Mouse (Mus musculus) T-cell, adult 2 months (primary cell): ENCODE results near the gene Ptgir.
A peak's percentile ranks its signal among the peaks of the same experiment; 100 is the strongest.
"Not testable (repeated sequence)": the region's sequence is repeated elsewhere in the genome, so short reads cannot be mapped to it uniquely, and the experiment has no call there.

ENCODE experiments used
- DNase-seq: peaks from one replicate; pipeline ENCODE4 v3.0.0; 2022; ENCODE audit warnings: low spot score

Ptgir gene

GRCm38 (mm10) chr7:16940292-16940691, 34.0 kb downstream of the Ptgir start:
- no peak for DNase-seq

DNA sequence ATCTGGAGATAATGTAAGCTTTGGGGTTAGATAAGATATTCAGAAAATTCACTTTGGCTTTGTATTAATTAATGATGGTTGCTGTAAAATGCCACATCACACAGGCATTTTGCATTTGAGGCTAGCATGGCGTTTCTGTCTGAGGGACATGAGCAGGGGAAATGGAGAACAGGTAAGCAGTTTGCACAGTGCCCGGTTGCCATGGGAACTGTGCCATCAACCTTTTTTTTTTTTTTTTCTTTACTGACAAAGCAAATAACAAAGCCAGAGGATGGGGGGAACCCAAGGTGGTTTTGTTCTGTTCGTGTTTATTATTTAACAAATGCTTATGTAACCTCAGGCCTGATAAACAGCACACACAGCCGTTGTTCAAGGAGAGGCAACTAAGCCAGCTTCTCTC, 36.6 kb downstream of the Ptgir start:
- DNase-seq, result no peak

DNA sequence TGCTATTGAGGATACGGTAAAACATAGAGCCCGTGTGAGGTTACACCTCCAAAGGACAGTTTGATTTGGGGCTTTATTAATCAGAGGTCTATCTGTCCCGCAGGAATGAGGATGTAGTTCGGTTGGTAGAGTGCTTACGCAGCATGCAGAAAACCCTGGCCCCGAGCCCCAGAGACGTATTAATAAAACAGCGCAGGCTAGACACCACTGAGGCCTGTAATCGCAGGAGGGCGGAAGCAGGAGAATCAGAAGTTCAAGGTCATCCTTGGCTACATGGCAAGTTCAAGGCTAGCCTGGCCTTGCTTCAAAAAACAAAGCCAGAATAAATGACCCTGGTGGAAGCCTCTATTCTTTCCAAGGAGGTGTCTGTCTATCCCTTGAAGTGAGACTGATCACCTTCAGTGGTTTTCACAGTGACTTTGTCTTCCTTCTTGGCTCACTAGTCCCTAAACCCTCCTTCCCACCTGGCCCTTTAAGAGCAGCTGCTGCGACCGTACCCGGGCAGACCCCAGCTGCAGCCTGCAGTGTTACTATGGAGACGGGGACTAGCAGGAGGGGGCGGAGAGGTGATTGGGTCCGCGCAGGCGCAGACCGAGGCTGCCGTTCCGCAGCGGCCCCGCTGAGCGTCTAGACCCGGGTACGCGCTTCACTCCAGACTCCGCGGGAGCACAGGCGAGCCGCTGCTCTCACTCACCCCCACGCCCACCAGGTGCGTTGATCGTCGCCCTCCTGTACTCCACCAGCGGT, 37.9 kb downstream of the Ptgir start, which contains the start of gene Pnmal2:
TSS of gene Pnmal2 (plus strand) at position 622 of the 747 bp plus-strand sequence.
- DNase-seq, result peak; percentile 70

- DNase-seq, result no peak
These were observed 38.6 kb downstream of the Ptgir start for GRCm38 (mm10) chr7:16944808-16945315.

- no peak for DNase-seq
These were observed 39.1 kb downstream of the Ptgir start for GRCm38 (mm10) chr7:16945419-16945818.

- DNase-seq, result peak; percentile 5
These were observed 40.4 kb downstream of the Ptgir start for GRCm38 (mm10) chr7:16946441-16947348.

DNA sequence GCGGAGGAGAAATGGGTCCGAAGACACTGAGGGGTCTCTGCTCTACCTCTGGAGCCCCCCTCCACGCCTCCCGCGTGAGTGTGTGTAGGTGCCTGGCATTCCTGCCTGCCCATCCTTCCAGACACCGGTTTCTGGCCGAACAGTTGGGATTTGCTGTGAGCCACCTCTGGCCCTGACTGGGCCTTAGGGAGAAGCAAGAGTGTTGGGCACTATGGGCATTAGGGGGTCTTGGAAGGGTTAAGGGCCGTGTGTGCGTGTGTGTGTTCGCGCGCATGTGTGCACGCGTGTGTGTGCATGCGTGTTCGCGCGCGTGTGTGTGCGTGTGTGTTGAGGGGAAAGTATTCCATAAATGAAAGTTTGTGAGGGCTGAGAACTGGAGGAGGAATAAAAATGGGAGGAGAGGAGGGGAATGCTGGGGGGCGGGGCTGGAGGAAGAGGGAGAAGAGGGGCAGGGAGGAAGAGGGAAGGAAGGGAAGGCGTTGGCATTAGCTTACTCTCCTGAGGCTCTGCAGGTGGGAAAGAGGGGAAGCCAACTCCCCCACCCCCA, 41.1 kb downstream of the Ptgir start:
- no peak for DNase-seq

DNA sequence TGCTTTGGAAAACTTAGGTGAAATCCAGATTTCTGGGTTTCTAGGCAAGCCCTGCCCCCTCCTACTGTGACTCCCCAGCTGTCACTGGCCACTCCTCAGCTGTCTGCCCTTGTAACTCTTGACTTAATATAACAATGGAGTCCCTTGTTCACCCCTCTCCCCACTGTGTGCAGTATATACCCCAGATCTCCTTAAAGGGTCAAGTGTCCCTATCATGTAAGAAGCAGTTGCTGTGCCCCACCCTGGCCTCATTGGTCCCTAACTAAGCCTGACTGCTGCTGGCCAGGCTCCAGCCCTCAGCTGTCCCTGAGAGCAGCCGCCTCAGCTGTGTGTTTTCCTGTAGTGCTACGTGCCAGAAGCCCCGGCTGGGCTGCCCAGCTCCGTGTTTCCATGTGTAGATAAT, 41.7 kb downstream of the Ptgir start:
- no peak for DNase-seq

GRCm38 (mm10) chr7:16948923-16949458, 42.7 kb downstream of the Ptgir start:
- no peak for DNase-seq

GRCm38 (mm10) chr7:16949908-16950841, 43.9 kb downstream of the Ptgir start:
- peak; percentile 61 for DNase-seq

- DNase-seq, result peak; percentile 82
These were observed 44.8 kb downstream of the Ptgir start for GRCm38 (mm10) chr7:16950861-16951635.

GRCm38 (mm10) chr7:16953776-16954175, 47.5 kb downstream of the Ptgir start:
- not testable (repeated sequence) for DNase-seq

GRCm38 (mm10) chr7:16955712-16956111, 49.4 kb downstream of the Ptgir start:
- DNase-seq, result no peak

DNA sequence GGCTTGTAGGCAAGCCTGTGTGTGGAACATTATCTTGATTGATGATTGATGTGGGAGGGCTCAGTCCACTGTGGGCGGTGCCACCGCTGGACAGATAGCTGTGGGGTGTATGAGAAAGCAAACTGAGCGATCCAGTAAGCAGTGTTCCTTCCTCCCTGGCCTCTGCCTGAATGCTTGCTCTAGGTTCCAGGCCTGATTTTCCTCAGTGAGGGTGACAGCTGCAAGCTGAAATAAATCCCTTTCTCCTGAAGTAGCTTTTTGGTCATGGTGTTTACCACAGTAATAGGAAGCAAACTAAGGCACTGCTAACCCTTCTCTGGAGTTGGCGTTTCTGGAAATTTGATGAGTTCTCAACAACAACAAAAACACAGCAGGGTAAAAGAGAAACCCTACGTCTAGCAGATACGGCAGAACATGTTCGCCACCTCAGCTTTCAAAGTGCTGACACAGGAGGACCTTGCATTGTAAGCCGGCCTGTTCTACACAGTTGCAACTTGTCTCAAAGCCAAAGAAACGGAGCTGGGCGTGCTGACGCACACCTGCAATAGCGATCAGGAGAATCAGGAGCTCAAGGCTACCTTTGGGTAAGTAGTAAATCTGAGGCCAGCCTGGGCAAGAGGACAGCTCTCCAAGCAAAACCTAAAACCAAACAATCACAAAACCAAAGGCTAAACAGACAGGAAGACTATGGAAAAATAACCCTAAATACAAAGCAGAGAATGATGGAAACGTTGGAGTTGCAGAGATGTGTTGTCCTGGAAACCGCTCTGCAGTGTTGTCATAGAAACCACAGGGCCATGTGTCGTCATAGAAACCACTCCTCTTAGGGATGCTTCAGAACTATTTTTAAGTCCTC, 50.3 kb downstream of the Ptgir start:
- DNase-seq, result no peak

DNA sequence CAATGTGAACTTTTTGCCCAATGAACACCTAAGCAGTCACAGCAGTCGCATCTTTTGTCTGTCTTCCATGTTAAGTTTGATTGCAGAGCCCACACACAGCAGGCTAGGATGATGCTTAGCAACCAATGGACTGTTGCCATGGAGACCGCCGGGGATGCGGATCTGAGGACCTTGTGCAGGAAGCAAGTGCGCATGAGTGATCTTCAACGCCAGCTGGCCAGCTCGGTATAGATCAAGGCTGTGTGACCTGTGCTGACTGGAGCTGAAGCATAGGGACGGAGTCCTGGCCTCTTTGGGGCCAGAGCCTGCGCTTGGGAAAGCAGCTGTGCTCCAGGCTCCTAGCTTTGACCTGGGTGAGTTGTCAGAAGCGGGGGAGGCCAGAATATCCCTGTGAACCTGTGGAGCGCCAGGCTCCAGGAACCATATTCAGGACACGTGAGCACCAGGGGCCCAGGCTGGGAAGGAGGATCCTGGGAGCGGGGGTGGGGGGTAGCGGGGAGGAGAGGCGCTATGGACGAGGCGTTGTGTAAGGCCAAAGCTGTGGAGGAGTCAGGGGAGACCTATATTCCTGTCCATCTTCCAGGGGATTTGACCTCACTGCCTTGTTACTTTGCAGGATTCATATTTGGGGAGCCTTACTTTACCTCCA, 53.4 kb downstream of the Ptgir start, which contains the start of gene Pnmal1:
TSS of gene Pnmal1 (plus strand) at position 141 of the 649 bp plus-strand sequence.
- DNase-seq, result no peak
